Mouse (Mus musculus) midbrain, embryonic 10.5 days (tissue): ENCODE measurements at regions not wholly inside any gene's neighbourhood (a gene's known extent, or its start where the extent isn't known, plus 50 kb on each side); places are given as distances from the start of the nearest gene placed in this dataset.

Experiments
- DNase-seq: peaks from one replicate; pipeline ENCODE4 v3.0.0-alpha.2; 2017; ENCODE audit warnings: low spot score
- H3K27ac ChIP-seq: fragments of 300-500 bp; sonication (generic); replicated peaks from 2 replicates; pipeline ENCODE4 v1.5.1; 2016; ENCODE audit warnings: mild to moderate bottlenecking
- H3K27me3 ChIP-seq: fragments of 300-500 bp; sonication (generic); 2 replicates; pipeline ENCODE4 v1.6.1; 2016; ENCODE audit warnings: low read depth, mild to moderate bottlenecking; ENCODE audit not compliant: poor library complexity, severe bottlenecking
- H3K36me3 ChIP-seq: fragments of 300-500 bp; sonication (generic); 2 replicates; pipeline ENCODE4 v1.6.1; 2016; ENCODE audit warnings: mild to moderate bottlenecking, moderate library complexity
- H3K4me1 ChIP-seq: fragments of 300-500 bp; sonication (generic); 2 replicates; pipeline ENCODE4 v1.6.1; 2016
- H3K4me3 ChIP-seq: fragments of 300-500 bp; sonication (generic); 2 replicates; pipeline ENCODE4 v1.5.1; 2016; ENCODE audit warnings: mild to moderate bottlenecking, moderate library complexity
- H3K9me3 ChIP-seq: fragments of 300-500 bp; sonication (generic); replicated peaks from 2 replicates; pipeline ENCODE4 v1.6.1; 2016; ENCODE audit warnings: mild to moderate bottlenecking
- WGBS: fragments of 180-500 bp; shearing (Covaris S2); methylation state at CpG from one replicate; pipeline ENCODE4 v1.1.7; 2016; 5-methylcytosine and 5-hydroxymethylcytosine counted together

DNA sequence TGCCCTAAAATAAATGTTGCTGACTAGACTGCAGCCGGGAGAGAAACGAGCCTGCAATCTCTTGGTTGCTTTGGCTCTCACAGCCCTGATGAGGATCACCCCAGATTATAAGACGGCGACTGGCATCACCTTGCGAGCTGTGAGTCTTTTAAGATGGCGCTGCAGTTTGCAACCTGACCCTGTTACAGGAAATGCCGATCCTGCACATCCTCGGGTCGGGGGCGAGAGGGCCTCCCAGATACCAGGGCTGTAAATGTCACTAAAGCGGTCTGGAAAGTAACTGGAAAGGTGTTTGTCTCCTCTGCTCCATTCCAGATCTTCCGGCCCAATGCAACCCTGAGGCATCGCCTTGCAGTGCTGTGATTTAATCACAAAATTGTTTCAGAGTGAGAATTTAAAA lies 53.4 kb downstream of the Cartpt start:
- 67% methylated on average over 13 of the region's 13 CpGs for WGBS
- H3K4me3 ChIP-seq = no peak overlapping the region
- no peaks in the 10 kb centered on the region for H3K27me3 ChIP-seq
- DNase-seq = no peak
- H3K4me1 ChIP-seq = peaks cover 3% of the 10 kb centered on the region; the same call in 1 of the 2 replicates
- H3K27ac ChIP-seq = no peak overlapping the region
- no peaks in the 10 kb centered on the region for H3K36me3 ChIP-seq
- no peaks in the 10 kb centered on the region for H3K9me3 ChIP-seq

DNA sequence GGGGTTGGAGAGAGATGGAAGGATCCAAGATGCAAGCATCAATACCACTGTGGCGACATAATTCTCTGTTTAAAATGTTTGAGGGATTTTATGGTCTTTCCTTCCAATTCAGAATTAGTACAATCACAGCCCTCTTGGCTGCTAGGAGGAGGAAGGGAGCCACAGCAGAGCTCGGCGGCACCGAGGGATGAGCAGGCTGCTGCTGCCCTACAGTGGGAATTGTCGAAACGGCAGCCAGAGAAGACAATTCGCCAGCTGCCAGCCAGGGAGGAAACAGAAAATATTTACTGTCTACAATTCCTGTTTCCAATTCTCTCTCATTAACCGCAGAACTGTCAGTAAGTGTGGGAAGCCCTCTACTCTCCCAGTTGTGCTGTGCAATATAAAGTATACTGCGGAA lies 58.3 kb downstream of the Cartpt start:
- 48% methylated on average over 9 of the region's 9 CpGs for WGBS
- Histone ChIP-seq H3K4me3 (no peak overlapping the region), H3K27me3 (no peaks in the 10 kb centered on the region), H3K9me3 (no peaks in the 10 kb centered on the region), H3K4me1 (0 out of 2 replicates have a peak, but pooled peaks cover 8% of the 10 kb centered on the region), H3K36me3 (no peaks in the 10 kb centered on the region), H3K27ac (no peak overlapping the region)
- peak; percentile 34 for DNase-seq

DNA sequence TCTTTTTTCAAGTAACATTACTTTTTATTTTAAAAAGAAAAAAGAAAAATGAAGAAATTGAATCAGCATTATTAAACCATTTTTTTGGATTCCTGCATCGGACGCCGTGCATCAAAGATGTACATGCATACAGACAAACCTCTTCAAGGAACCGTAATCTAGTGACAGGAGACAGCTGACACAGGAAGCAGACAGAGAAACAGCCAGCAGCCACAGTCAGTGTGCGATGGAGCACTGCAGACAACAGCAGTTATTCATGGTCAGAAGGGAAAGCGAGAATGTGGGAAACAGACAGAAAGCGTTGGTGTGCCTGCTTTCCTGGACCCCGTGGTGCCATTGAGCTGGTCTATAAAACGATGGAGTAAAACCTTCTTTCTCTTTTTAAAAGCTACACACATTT lies 61.4 kb downstream of the Cartpt start:
- H3K4me1 ChIP-seq = peaks cover 16% of the 10 kb centered on the region; the same call in 1 of the 2 replicates
- no peaks in the 10 kb centered on the region for H3K27me3 ChIP-seq
- H3K4me3 ChIP-seq = no peak overlapping the region
- H3K27ac ChIP-seq = no peak overlapping the region
- no peak for DNase-seq
- H3K9me3 ChIP-seq = no peaks in the 10 kb centered on the region; the same call in none of the 2 replicates
- WGBS = 82% methylated on average over 9 of the region's 9 CpGs
- H3K36me3 ChIP-seq = no peaks in the 10 kb centered on the region

DNA sequence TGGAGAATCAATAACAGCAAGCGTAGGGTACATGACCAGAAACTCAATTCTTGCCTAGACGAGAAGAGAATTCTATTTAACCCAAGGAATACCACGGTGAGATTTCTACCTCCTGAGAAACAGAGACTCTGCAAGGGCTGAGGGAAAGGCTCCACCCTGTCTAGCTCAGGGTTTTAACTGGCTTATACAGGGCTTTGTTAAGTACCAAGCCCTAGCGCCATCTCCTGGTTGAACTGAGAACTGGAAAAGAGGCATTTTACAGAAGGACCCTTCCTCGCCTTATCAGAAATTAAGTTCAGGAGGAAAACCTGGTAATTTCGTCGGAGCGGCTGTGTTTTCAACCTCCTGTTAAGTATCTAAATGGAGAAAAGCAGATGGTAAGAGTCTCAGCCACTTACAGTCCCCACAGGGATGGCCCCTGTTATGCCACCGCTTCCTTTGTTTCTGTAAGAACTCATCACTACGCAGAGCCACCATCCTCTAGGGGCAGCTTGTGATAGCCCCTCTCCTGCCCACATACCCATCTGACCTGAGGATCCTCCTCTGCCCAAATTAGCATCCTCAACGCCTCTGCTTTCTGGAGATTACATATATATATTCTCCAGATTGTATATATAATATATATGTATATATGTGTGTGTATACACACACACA lies 63.0 kb downstream of the Cartpt start:
- H3K4me3 ChIP-seq = no peak overlapping the region
- peaks cover 16% of the 10 kb centered on the region; the same call in 1 of the 2 replicates for H3K4me1 ChIP-seq
- H3K36me3 ChIP-seq = no peaks in the 10 kb centered on the region
- H3K9me3 ChIP-seq = peaks cover 15% of the 10 kb centered on the region
- peak; percentile 76 for DNase-seq
- peak overlapping the region; percentile 55 for H3K27ac ChIP-seq
- 45% methylated on average over 11 of the region's 11 CpGs for WGBS
- no peaks in the 10 kb centered on the region for H3K27me3 ChIP-seq

DNA sequence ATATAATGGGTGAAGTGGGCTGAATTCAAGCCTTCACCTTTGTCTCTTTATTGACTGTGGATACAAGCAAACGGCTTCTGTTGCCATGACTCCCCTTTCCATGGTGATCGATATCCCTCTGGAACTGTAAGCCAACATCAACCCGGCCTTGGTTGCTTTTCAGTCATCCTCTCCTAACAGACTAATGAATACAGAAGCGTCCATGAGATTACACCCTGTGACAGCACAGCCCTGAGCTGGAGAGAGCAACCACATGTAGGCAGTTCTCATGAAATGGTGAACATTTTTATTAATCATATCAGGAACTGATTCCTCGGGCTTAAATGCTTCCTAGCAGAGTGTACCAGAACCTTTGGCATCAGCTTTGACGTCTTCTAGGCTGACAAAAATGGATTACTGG lies 63.7 kb downstream of the Cartpt start:
- Histone ChIP-seq H3K4me3 (no peak overlapping the region), H3K27ac (no peak overlapping the region; the same call in 1 of the 2 replicates), H3K36me3 (no peaks in the 10 kb centered on the region), H3K27me3 (no peaks in the 10 kb centered on the region), H3K4me1 (peaks cover 11% of the 10 kb centered on the region; the same call in 1 of the 2 replicates), H3K9me3 (peaks cover 16% of the 10 kb centered on the region)
- WGBS = 82% methylated on average over 6 of the region's 6 CpGs
- DNase-seq = no peak

DNA sequence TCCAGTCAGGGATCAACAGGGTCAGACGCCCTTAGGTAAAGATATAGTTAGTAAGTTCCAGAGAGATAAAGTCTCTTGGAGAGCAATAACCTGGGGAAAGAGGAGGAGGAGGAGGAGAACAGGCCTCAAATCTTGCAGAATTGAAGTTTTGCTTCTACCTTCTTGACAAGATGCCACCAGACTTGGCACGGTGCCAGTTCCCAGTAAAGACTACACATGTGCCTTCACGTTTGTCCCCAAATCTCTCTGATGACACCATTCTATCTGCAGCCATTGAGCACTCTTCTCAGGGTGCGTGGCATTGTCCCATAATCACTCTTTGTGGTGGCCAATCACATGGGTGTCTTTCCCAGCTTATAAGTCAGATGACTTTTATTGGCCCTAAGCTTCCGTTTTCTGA lies 64.3 kb downstream of the Cartpt start:
- Histone ChIP-seq H3K27ac (no peak overlapping the region), H3K27me3 (no peaks in the 10 kb centered on the region), H3K4me3 (no peak overlapping the region), H3K9me3 (peaks cover 16% of the 10 kb centered on the region), H3K4me1 (peaks cover 11% of the 10 kb centered on the region; the same call in 1 of the 2 replicates), H3K36me3 (no peaks in the 10 kb centered on the region)
- 91% methylated on average over 5 of the region's 5 CpGs for WGBS
- no peak for DNase-seq

DNA sequence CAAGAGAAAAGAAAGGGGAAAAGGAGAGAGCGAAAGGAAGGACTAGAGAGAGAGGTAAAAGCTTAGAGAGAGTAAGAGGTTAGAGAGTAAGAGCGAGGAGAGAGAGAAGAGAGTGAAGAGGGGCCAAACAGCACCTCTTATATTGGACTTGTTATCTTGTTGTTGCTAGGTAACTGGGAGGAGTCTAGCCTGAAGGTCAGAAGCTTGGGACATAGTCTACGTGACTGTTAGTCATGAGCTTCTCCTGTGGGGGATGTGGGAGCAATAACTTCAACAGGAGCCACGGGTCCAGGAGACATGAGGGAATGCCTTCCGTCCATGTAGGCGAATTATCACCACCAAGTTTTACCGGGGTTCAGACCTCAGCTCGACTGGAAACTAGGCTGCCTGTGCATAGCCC lies 65.4 kb downstream of the Cartpt start:
- Histone ChIP-seq H3K27ac (no peak overlapping the region), H3K9me3 (peaks cover 16% of the 10 kb centered on the region), H3K27me3 (no peaks in the 10 kb centered on the region), H3K36me3 (no peaks in the 10 kb centered on the region), H3K4me3 (no peak overlapping the region), H3K4me1 (peaks cover 11% of the 10 kb centered on the region; the same call in 1 of the 2 replicates)
- no peak for DNase-seq
- WGBS = 91% methylated on average over 8 of the region's 8 CpGs

DNA sequence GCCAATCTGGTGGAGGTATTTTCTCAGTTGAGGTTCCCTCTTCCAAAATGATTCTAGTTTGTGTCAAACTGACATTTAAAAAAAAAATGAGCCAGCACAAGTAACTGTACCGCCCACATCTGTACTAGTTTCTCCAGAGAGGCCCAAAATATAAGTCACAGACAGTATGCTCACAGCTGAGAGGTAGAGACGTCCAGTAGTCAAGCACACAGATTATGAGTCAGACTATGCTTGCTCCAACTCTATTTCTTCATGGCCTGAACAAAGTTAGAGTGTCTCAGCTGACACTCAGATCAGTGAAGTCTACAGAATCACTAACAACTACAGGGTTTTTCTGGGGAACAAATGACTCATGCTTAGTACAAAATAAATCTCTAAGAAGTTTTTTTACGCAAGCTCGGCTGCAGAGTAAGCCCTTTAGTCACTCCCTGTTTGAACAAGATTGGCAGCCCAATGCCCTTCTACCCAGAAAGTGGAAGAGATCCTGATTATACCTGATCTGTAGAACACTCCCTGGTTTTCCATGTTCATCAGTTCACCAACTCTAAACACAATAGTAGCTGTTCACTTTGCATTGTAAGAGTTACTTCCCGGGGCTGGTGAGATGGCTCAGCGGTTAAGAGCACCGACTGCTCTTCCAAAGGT lies 70.7 kb downstream of the Cartpt start:
- no peak overlapping the region for H3K4me3 ChIP-seq
- no peak for DNase-seq
- 91% methylated on average over 7 of the region's 7 CpGs for WGBS
- peaks cover 16% of the 10 kb centered on the region for H3K9me3 ChIP-seq
- H3K27me3 ChIP-seq = no peaks in the 10 kb centered on the region
- H3K36me3 ChIP-seq = no peaks in the 10 kb centered on the region
- no peak overlapping the region for H3K27ac ChIP-seq
- no peaks in the 10 kb centered on the region for H3K4me1 ChIP-seq

DNA sequence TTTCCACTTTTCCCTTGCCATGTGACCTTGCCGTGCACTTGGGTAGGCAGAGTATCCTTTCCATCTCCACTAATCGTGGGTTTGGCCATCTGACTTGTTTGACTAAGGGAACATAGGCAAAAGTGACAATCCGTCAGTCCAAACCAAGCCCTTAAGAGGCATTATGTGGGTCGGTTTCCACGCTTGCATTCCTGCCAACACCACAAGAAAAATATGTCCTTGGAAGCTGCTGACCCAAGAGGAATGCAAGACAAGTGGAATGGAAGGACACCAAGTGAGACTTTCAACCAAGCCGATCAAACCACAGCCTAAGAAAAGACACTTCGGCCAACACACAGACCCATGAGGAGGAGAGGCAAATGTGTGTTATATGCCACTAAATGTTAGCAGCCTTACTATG lies 73.3 kb downstream of the Cartpt start:
- Histone ChIP-seq H3K4me3 (no peak overlapping the region), H3K9me3 (no peaks in the 10 kb centered on the region), H3K36me3 (no peaks in the 10 kb centered on the region), H3K27ac (no peak overlapping the region), H3K4me1 (no peaks in the 10 kb centered on the region), H3K27me3 (no peaks in the 10 kb centered on the region)
- no peak for DNase-seq
- WGBS = 94% methylated on average over 7 of the region's 7 CpGs

DNA sequence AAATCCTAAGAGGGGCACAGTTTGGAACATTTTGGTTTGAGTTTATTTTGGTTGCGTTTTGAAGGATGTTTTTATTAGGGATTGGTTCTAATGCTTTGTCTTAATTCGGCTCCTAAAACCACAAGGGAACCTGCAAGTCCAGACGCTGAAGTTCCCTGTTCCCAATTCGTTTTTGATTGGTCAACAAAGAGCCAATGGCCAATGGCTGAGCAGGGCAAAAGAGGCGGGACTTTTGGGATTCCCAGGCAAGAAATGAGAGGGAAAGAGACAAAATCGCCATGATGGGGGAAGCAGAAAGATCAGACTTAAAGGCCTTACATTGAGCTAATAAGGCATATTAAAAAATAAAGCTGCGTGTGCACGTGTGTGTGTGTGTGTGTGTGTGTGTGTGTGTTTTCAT lies 76.3 kb downstream of the Cartpt start:
- Histone ChIP-seq H3K27ac (no peak overlapping the region), H3K4me1 (no peaks in the 10 kb centered on the region), H3K36me3 (no peaks in the 10 kb centered on the region), H3K9me3 (no peaks in the 10 kb centered on the region), H3K27me3 (no peaks in the 10 kb centered on the region), H3K4me3 (no peak overlapping the region)
- 67% methylated on average over 8 of the region's 8 CpGs for WGBS
- no peak for DNase-seq

DNA sequence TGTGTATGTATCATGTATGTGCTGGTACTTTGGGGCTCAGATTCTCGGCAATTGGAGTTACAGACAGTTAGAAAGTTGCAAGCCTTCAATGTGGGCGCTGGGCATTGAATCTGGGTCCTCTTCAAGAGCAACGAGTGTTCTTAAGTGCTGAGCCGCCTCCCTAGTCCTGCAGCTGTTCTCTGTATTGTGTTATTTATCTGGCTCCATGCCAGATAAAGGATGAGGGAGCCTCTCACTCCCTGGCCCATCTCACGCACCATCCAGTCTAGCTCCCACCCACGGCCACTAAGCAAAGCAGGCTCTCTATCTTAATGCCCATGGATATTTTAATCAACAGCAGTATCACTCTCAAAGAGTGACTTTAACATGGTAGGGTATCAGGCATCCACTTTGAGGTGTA lies 84.2 kb downstream of the Cartpt start:
- H3K9me3 ChIP-seq = no peaks in the 10 kb centered on the region
- WGBS = 84% methylated on average over 6 of the region's 6 CpGs
- no peak overlapping the region for H3K4me3 ChIP-seq
- no peak overlapping the region for H3K27ac ChIP-seq
- H3K36me3 ChIP-seq = no peaks in the 10 kb centered on the region
- H3K27me3 ChIP-seq = no peaks in the 10 kb centered on the region
- peaks cover 5% of the 10 kb centered on the region; the same call in 1 of the 2 replicates for H3K4me1 ChIP-seq
- DNase-seq = no peak

DNA sequence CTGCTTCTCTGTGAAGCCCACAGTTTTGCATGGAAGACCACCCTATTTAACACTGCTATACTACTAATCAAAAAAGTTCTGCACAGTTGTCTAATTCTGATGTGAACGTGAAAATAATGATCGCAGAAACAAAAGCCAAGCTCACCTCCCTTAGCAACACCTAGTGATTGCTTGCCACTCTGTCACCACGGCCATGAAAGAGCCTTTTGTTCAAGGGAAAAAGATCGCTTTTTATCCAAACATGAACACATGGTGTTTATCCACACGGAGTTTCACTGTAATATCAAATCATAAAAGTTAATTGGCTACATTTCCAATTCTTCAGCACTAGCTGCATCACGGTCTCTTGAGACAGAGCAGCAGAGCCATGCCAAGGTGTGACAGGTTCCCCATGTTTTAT lies 85.1 kb downstream of the Cartpt start:
- DNase-seq = no peak
- Histone ChIP-seq H3K27ac (no peak overlapping the region), H3K4me1 (peaks cover 5% of the 10 kb centered on the region; the same call in 1 of the 2 replicates), H3K36me3 (no peaks in the 10 kb centered on the region), H3K9me3 (no peaks in the 10 kb centered on the region), H3K27me3 (no peaks in the 10 kb centered on the region), H3K4me3 (no peak overlapping the region)
- 88% methylated on average over 6 of the region's 6 CpGs for WGBS

DNA sequence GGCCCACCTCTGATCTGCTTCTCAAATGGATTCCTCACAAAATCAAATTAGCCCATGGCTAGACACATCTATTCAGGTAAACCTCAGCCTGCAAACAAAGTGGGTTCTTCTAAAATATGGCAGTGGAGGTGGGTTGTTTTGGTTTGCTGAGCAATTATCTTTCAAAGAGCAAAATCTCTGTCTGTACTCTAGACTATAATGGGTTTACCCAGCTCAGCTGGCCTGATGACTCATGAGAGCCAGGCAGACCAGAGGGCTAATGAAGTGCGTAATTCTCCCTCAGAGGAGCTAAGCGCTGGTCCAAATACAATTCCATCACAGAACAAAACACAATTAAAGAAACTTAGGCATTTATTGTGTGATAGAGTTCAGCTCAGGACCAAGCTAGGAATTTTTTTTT lies 86.1 kb downstream of the Cartpt start:
- H3K4me3 ChIP-seq = no peak overlapping the region
- peaks cover 5% of the 10 kb centered on the region; the same call in 1 of the 2 replicates for H3K4me1 ChIP-seq
- H3K27ac ChIP-seq = no peak overlapping the region
- DNase-seq = no peak
- no peaks in the 10 kb centered on the region for H3K36me3 ChIP-seq
- 76% methylated on average over 2 of the region's 2 CpGs for WGBS
- H3K27me3 ChIP-seq = no peaks in the 10 kb centered on the region
- no peaks in the 10 kb centered on the region for H3K9me3 ChIP-seq
